Mouse (Mus musculus): ENCODE measurements around the gene Wtap. TPM values are rescaled to one million over a fixed set of nuclear protein-coding genes. Genes with fewer than 3 reads are reported as not detected.
"Not testable (repeated sequence)": the region's sequence is repeated elsewhere in the genome, so short reads cannot be mapped to it uniquely, and the experiment has no call there.

Wtap gene
- polyA plus RNA-seq, 1 experiment from 2014 or later, result 132 TPM

GRCm38 (mm10) chr17:12956664-12957063 lies 37.3 kb downstream of the Wtap start:
- no peak for DNase-seq (ENCODE audit: low spot score)
- Histone ChIP-seq H3K9me3 (replicated peaks) (no peaks in the 10 kb centered on the region), H3K4me3 (no peak overlapping the region), H3K27me3 (ENCODE audit: low read depth, poor library complexity, severe bottlenecking) (no peaks in the 10 kb centered on the region), H3K36me3 (peaks cover 58% of the 10 kb centered on the region), H3K4me1 (peaks cover 19% of the 10 kb centered on the region), H3K27ac (replicated peaks) (no peak overlapping the region)
- 97% methylated on average over 8 of the region's 8 CpGs for WGBS

GRCm38 (mm10) chr17:12949669-12950068 lies 44.3 kb downstream of the Wtap start:
- Histone ChIP-seq H3K4me1 (no peaks in the 10 kb centered on the region), H3K27ac (replicated peaks) (no peak overlapping the region), H3K9me3 (replicated peaks) (no peaks in the 10 kb centered on the region), H3K27me3 (ENCODE audit: low read depth, poor library complexity, severe bottlenecking) (no peaks in the 10 kb centered on the region), H3K36me3 (peaks cover 84% of the 10 kb centered on the region), H3K4me3 (no peak overlapping the region)
- 94% methylated on average over 5 of the region's 5 CpGs for WGBS
- no peak for DNase-seq (ENCODE audit: low spot score)

DNA sequence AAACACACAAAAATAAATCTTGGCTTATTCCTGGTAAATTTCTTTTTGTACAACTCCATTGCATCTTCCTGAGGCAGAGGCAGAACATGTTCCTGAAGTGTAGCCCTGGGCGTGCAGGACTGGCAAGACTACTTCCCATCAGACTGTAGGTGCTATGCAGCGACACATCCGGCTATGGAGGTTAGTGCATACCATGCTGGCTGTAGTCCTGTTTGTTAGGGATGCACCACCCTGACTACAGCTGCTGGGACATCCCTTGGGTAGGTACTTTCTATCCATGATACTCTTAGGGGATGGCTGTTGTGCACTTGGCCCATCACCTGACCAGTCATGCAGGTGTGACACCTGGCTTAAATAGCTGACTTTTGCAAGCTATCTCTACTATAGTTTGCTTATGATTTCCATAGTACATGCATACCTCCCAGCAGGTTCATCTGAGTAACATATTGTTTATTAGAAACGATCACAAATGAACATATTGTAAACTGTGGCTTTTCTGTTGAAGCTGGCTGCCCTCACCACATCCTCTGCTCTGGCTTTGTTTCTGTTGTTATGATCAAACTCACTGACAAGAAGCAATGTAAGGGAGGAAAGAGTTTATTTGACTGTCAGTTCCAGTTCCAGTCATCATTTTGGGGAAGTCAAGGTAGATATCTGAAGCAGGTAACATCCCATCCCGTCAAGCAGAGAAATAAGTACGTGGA lies 51.4 kb downstream of the Wtap start:
- H3K36me3 ChIP-seq, result peaks cover 53% of the 10 kb centered on the region
- no peaks in the 10 kb centered on the region for H3K9me3 ChIP-seq (replicated peaks)
- WGBS, result 94% methylated on average over 6 of the region's 6 CpGs
- no peak for DNase-seq (ENCODE audit: low spot score)
- H3K4me3 ChIP-seq, result no peak overlapping the region
- H3K4me1 ChIP-seq, result peaks cover 17% of the 10 kb centered on the region
- no peaks in the 10 kb centered on the region for H3K27me3 ChIP-seq (ENCODE audit: low read depth, poor library complexity, severe bottlenecking)
- no peak overlapping the region for H3K27ac ChIP-seq (replicated peaks)

DNA sequence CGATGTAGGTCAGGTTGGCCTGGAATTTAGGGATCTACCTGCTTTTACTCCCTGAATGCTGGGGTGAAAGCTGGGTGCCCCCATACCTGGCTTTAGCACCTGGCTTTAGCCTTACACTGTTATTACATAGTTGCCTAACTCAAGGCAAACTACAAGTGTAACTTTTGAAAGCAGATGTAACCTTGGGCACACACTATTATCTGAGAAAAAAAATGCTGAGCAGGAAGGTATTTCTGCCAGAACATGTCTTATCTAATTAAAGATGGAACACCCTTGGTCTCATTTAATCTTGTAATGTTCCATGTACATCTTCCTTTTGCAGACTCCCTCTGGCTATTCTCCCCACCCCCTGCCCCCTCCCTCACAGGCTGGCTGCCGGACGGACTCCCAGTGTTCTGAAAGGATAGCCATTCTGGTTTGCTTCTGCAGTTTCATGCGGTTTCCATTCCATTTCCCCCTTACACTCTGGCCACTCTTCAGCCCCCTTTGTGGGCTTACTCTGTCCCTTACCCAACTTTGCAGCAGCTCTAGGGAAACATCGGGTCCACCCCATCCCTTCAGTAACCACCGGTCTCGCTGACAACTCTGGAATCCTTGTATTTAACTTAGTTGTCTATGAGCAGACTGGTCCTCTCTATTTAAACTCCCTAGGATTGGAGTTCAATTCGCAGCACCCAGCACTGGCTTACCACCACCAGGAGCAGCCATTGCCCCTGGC lies 52.3 kb downstream of the Wtap start:
- Histone ChIP-seq H3K27me3 (ENCODE audit: low read depth, poor library complexity, severe bottlenecking) (no peaks in the 10 kb centered on the region), H3K9me3 (replicated peaks) (no peaks in the 10 kb centered on the region), H3K27ac (replicated peaks) (no peak overlapping the region), H3K4me3 (no peak overlapping the region), H3K36me3 (peaks cover 47% of the 10 kb centered on the region), H3K4me1 (peaks cover 21% of the 10 kb centered on the region)
- no peak for DNase-seq (ENCODE audit: low spot score)
- WGBS, result 75% methylated on average over 8 of the region's 8 CpGs

GRCm38 (mm10) chr17:12940151-12940805 lies 53.7 kb downstream of the Wtap start, which contains the start of gene Acat3:
Gene Acat3, minus strand, starts transcription at chr17:12940600.
- H3K36me3 ChIP-seq, result peaks cover 34% of the 10 kb centered on the region
- peak within 1 kb of the TSS; percentile 33; the same call in 1 of the 2 replicates for H3K27ac ChIP-seq (replicated peaks)
- H3K27me3 ChIP-seq (ENCODE audit: low read depth, poor library complexity, severe bottlenecking), result no peaks in the 10 kb centered on the region
- peak within 1 kb of the TSS; percentile 47 for H3K4me3 ChIP-seq
- no peaks in the 10 kb centered on the region for H3K9me3 ChIP-seq (replicated peaks)
- 17% methylated on average over 27 of the region's 27 CpGs for WGBS
- peak; percentile 28 for DNase-seq (ENCODE audit: low spot score)
- peaks cover 21% of the 10 kb centered on the region for H3K4me1 ChIP-seq

DNA sequence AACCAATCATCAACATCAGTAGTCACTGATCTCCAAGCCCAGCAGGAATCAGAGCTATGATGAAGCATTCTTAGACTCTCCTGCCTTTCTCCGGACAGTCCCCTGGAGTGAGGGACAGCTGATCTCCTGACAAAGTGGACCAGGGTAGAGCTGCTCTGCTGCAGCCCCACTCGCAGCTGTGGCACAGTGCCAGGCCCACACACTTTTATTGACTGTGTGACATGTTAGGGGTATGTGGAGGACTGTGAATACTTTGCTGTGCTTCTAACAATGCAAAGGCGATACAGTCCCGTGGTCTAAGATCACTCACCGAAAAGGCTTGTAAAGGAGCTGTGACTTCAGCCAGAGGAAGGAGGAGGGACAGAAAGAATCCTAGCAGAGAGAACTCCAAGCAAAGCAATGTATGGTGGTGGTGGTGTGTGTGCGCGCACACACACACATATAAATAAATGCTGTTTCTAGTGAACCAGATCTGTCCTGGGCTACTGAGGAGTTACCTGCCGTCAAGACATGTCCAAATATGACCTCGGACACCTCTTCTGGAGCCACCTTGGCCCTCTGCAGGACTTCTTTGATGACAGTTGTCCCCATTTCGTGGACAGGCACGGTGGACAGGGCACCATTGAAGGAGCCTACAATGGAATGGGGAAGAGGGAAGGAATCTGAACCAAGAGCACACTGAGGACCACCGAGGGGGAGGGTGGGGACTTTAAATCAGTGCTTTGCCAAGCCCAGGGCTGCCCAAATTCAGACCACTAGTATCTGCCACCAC lies 54.4 kb downstream of the Wtap start:
- WGBS, result 67% methylated on average over 3 of the region's 12 CpGs
- H3K27ac ChIP-seq (replicated peaks); DNase-seq (ENCODE audit: low spot score); H3K27me3 ChIP-seq (ENCODE audit: low read depth, poor library complexity, severe bottlenecking); H3K9me3 ChIP-seq (replicated peaks): not testable (repeated sequence)
- H3K4me1 ChIP-seq, result peaks cover 21% of the 10 kb centered on the region
- peak overlapping the region; percentile 47 for H3K4me3 ChIP-seq
- H3K36me3 ChIP-seq, result peaks cover 27% of the 10 kb centered on the region

DNA sequence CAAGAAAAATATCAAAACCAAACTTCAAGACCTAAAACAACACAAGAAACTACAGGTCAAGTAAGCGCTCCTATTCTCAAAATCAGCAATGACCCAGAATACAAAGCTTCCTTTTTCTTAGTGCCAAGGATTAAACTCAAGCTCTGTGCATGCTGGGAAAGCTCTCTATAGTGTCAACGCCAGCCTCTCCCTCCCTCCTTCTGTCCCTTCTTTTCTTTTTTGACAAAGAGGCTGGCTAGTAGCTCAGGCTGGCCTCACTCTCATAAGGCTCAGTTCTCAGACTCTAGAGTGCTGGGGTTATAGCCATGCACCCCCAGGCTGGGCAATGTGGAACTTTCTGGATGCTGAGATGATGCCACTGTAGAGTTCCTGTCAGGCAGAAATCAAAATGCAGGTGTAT lies 55.9 kb downstream of the Wtap start:
- H3K27me3 ChIP-seq (ENCODE audit: low read depth, poor library complexity, severe bottlenecking), result no peaks in the 10 kb centered on the region
- H3K27ac ChIP-seq (replicated peaks), result 0 out of 2 replicates have a peak overlapping the region, but pooled peaks have one; percentile 42
- no peak for DNase-seq (ENCODE audit: low spot score)
- WGBS, result 34% methylated on average over 2 of the region's 2 CpGs
- no peak overlapping the region for H3K4me3 ChIP-seq
- H3K4me1 ChIP-seq, result peaks cover 21% of the 10 kb centered on the region
- peaks cover 14% of the 10 kb centered on the region for H3K36me3 ChIP-seq
- H3K9me3 ChIP-seq (replicated peaks), result no peaks in the 10 kb centered on the region

- no peaks in the 10 kb centered on the region for H3K9me3 ChIP-seq (replicated peaks)
- no peaks in the 10 kb centered on the region for H3K27me3 ChIP-seq (ENCODE audit: low read depth, poor library complexity, severe bottlenecking)
- no peak overlapping the region for H3K4me3 ChIP-seq
- peaks cover 21% of the 10 kb centered on the region for H3K4me1 ChIP-seq
- WGBS, result 87% methylated on average over 2 of the region's 2 CpGs
- peak overlapping the region; percentile 42; the same call in 1 of the 2 replicates for H3K27ac ChIP-seq (replicated peaks)
- DNase-seq (ENCODE audit: low spot score), result no peak
- H3K36me3 ChIP-seq, result peaks cover 8% of the 10 kb centered on the region
These were observed 56.5 kb downstream of the Wtap start for GRCm38 (mm10) chr17:12937412-12937970.

DNA sequence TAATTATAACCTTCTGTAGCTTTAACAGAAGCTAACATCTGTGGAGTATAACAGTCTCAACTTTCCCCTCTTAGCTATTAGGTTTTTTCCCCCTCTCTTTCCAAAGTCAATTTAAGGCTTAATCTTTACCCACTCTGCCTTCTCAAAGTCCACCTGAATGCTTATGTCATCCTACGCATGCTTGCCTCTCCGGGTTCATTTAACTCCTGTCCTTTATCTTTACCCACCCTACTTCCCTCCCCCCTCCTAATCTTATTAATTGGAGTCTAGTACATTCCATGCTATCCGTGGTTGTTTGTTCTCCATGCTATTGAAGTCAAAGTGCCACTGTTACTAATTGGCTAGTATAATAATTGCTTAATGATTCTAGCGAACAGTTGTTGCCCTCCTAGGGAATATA lies 58.2 kb downstream of the Wtap start:
- H3K4me1 ChIP-seq, result peaks cover 20% of the 10 kb centered on the region
- 0 out of 2 replicates have a peak, but pooled peaks cover 3% of the 10 kb centered on the region for H3K36me3 ChIP-seq
- no peak for DNase-seq (ENCODE audit: low spot score)
- H3K9me3 ChIP-seq (replicated peaks), result no peaks in the 10 kb centered on the region
- no peaks in the 10 kb centered on the region for H3K27me3 ChIP-seq (ENCODE audit: low read depth, poor library complexity, severe bottlenecking)
- no peak overlapping the region for H3K27ac ChIP-seq (replicated peaks)
- 67% methylated on average over 4 of the region's 4 CpGs for WGBS
- H3K4me3 ChIP-seq, result no peak overlapping the region

DNA sequence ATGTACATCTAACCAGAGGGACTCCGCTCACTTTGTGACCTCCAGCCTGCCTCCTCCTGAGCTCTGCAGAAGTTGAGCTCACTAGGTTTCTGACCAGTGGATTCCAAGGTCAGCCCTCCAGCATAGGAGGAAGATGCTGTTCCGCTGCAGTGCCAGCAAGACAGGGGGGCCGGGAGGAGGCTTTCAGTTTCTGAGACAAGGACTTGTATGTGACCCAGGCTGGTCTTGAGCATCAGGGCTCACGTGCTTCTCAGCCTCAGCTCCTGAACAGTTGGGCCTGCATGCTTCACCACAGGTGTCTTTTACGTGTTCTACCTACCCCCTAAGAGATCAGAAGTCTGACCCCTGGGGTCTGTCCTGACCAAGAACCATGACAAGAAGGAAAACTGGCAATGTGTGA lies 62.4 kb downstream of the Wtap start:
- not testable (repeated sequence) for H3K27ac ChIP-seq (replicated peaks); H3K4me1 ChIP-seq; H3K4me3 ChIP-seq; DNase-seq (ENCODE audit: low spot score); H3K27me3 ChIP-seq (ENCODE audit: low read depth, poor library complexity, severe bottlenecking); H3K9me3 ChIP-seq (replicated peaks)
- H3K36me3 ChIP-seq, result peaks cover 20% of the 10 kb centered on the region
- 86% methylated on average over 5 of the region's 5 CpGs for WGBS

DNA sequence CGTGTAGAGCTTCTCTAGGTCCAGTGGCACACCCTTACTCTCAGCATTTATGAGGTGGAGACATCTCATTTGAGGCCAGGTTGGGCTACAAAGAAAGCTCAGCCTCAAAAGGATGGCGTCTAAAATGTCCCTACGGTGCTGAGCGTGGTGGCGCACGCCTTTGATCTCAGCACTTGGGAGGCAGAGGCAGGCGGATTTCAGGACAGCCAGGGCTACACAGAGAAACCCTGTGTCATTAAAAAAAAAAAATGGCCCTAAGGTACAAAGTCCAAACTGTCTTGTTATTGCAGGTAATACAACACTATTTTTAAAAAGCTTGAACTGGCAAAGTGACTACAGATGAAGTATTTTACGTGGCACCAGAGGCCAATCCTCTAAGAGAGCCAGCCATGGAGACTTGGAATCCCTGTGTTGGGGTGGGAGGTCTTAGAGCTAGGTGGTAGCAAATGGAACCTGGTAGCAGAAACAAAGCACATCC lies 68.2 kb downstream of the Wtap start:
- no peak overlapping the region for H3K27ac ChIP-seq (replicated peaks)
- no peaks in the 10 kb centered on the region for H3K27me3 ChIP-seq (ENCODE audit: low read depth, poor library complexity, severe bottlenecking)
- no peaks in the 10 kb centered on the region for H3K9me3 ChIP-seq (replicated peaks)
- WGBS, result 89% methylated on average over 8 of the region's 8 CpGs
- H3K4me3 ChIP-seq, result no peak overlapping the region
- H3K4me1 ChIP-seq, result no peaks in the 10 kb centered on the region
- H3K36me3 ChIP-seq, result peaks cover 75% of the 10 kb centered on the region
- DNase-seq (ENCODE audit: low spot score), result no peak

DNA sequence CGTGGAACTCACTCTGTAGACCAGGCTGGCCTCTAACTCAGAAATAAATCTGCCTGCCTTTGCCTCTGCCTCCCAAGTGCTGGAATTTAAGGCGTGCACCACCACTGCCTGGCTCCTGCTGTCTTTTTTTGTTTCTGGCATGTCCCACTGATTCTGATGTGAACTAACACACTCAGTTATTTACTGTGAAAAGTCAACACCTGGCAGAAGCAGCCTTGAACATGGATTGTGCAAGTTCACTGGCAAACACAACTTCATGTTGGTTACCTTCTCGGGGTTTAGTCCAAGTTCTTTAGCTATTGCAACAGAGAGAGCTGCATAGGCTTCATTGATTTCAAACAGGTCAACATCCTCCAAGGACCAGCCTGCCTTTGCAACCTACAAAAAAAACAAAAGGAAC lies 69.0 kb downstream of the Wtap start:
- H3K9me3 ChIP-seq (replicated peaks), result no peaks in the 10 kb centered on the region
- DNase-seq (ENCODE audit: low spot score), result no peak
- WGBS, result 96% methylated on average over 3 of the region's 3 CpGs
- peaks cover 82% of the 10 kb centered on the region for H3K36me3 ChIP-seq
- H3K4me1 ChIP-seq, result no peaks in the 10 kb centered on the region
- H3K4me3 ChIP-seq, result no peak overlapping the region
- no peak overlapping the region for H3K27ac ChIP-seq (replicated peaks)
- H3K27me3 ChIP-seq (ENCODE audit: low read depth, poor library complexity, severe bottlenecking), result no peaks in the 10 kb centered on the region

Data from midbrain, embryonic 10.5 days (tissue).